Mouse (Mus musculus) MEL (cell line): ENCODE measurements around the gene Dmp1. TPM values are rescaled to one million over a fixed set of nuclear protein-coding genes. Genes with fewer than 3 reads are reported as not detected.
A peak's percentile ranks its signal among the peaks of the same experiment; 100 is the strongest.

ENCODE experiments used
- DNase-seq: peaks from one replicate; pipeline ENCODE4 v3.0.0; 2011; ENCODE audit warnings: low read depth, low spot score
- H3K27ac ChIP-seq: 2 replicates; pipeline ENCODE4 v1.5.1; 2012; ENCODE audit warnings: low read depth, mild to moderate bottlenecking, control low read depth, low read length, moderate library complexity; ENCODE audit not compliant: control insufficient read depth
- H3K27me3 ChIP-seq, 2 experiments: fragments of 150-350 bp in 1 of 2; sonication (generic) in 1 of 2; 2 replicates each; pipeline ENCODE4 v1.6.1; 2012; ENCODE audit warnings: low read length in 2 of 2, mild to moderate bottlenecking in 2 of 2, improper control_type of control experiment in 1 of 2, moderate library complexity in 1 of 2; ENCODE audit not compliant: insufficient read depth in 2 of 2, control insufficient read depth in 1 of 2
- H3K36me3 ChIP-seq, 2 experiments: 2 replicates each; pipeline ENCODE4 v1.6.1; 2012 to 2014; ENCODE audit warnings: low read length in 2 of 2, improper control_type of control experiment in 1 of 2, inconsistent platforms in 1 of 2, mild to moderate bottlenecking in 1 of 2; ENCODE audit not compliant: insufficient read depth in 2 of 2, control insufficient read depth in 1 of 2
- H3K4me1 ChIP-seq, 2 experiments: fragments of 150-350 bp in 1 of 2; sonication (generic) in 1 of 2; 2 replicates each; pipeline ENCODE4 v1.6.1; 2012; ENCODE audit warnings: low read length in 2 of 2, improper control_type of control experiment in 1 of 2, mild to moderate bottlenecking in 1 of 2; ENCODE audit not compliant: insufficient read depth in 2 of 2, control insufficient read depth in 1 of 2
- H3K4me3 ChIP-seq, 2 experiments: fragments of 150-350 bp in 1 of 2; sonication (generic) in 1 of 2; 2 replicates each; pipeline ENCODE4 v1.5.1; 2012; ENCODE audit warnings: low read depth in 2 of 2, low read length in 2 of 2, mild to moderate bottlenecking in 2 of 2, moderate library complexity in 2 of 2, control low read depth in 1 of 2, improper control_type of control experiment in 1 of 2; ENCODE audit not compliant: control insufficient read depth in 1 of 2, insufficient read depth in 1 of 2
- H3K79me2 ChIP-seq: 2 replicates; pipeline ENCODE4 v1.6.1; 2012; ENCODE audit warnings: mild to moderate bottlenecking, low read length, moderate library complexity; ENCODE audit not compliant: control insufficient read depth, poor library complexity, insufficient read depth
- H3K9ac ChIP-seq: 2 replicates; pipeline ENCODE4 v1.6.1; 2012; ENCODE audit warnings: low read depth, mild to moderate bottlenecking, control low read depth, low read length, moderate library complexity; ENCODE audit not compliant: control insufficient read depth, poor library complexity, severe bottlenecking
- H3K9me3 ChIP-seq: fragments of 150-350 bp; sonication (generic); replicated peaks from 2 replicates; pipeline ENCODE4 v1.6.1; 2012; ENCODE audit warnings: mild to moderate bottlenecking, low read length, improper control_type of control experiment, moderate library complexity; ENCODE audit not compliant: insufficient read depth
- BHLHE40 ChIP-seq: IDR thresholded peaks from 2 replicates; pipeline ENCODE4 v1.6.1; 2012; ENCODE audit warnings: low read depth, mild to moderate bottlenecking, inconsistent platforms, low read length, improper control_type of control experiment, borderline replicate concordance
- CTCF ChIP-seq, 3 experiments: IDR thresholded peaks in 2 of 3; conservative IDR thresholded peaks in 1 of 3; 2 replicates each; pipeline ENCODE4 v1.5.1; 2011 to 2012; ENCODE audit warnings: low read length in 3 of 3, low read depth in 2 of 3, mild to moderate bottlenecking in 2 of 3, improper control_type of control experiment in 1 of 3, inconsistent platforms in 1 of 3, mixed read lengths in 1 of 3, moderate library complexity in 1 of 3; ENCODE audit not compliant: control insufficient read depth in 1 of 3, insufficient read depth in 1 of 3, poor library complexity in 1 of 3, severe bottlenecking in 1 of 3
- E2F4 ChIP-seq: IDR thresholded peaks from 2 replicates; pipeline ENCODE4 v1.6.1; 2011; ENCODE audit warnings: low read depth, low read length, improper control_type of control experiment, borderline replicate concordance
- GABPA ChIP-seq: IDR thresholded peaks from 2 replicates; pipeline ENCODE4 v1.6.1; 2012; ENCODE audit warnings: low read depth, mild to moderate bottlenecking, inconsistent platforms, low read length, improper control_type of control experiment, moderate library complexity
- GATA1 ChIP-seq: IDR thresholded peaks from 2 replicates; pipeline ENCODE4 v1.6.1; 2011; ENCODE audit warnings: low read depth, low read length, improper control_type of control experiment
- HCFC1 ChIP-seq: IDR thresholded peaks from 2 replicates; pipeline ENCODE4 v1.6.1; 2012; ENCODE audit warnings: low read depth, mild to moderate bottlenecking, inconsistent platforms, low read length, improper control_type of control experiment, moderate library complexity
- KAT2A ChIP-seq: conservative IDR thresholded peaks from 2 replicates; pipeline ENCODE4 v1.6.1; 2012; ENCODE audit warnings: low read depth, low read length, improper control_type of control experiment, inconsistent platforms
- MYB ChIP-seq: IDR thresholded peaks from 2 replicates; pipeline ENCODE4 v1.6.1; 2011; ENCODE audit warnings: mild to moderate bottlenecking, low read depth, low read length, improper control_type of control experiment
- POLR2AphosphoS5 ChIP-seq: IDR thresholded peaks from 2 replicates; pipeline ENCODE4 v1.6.1; 2012; ENCODE audit warnings: low read depth, borderline replicate concordance, mild to moderate bottlenecking, inconsistent platforms, low read length, moderate library complexity, mixed read lengths
- RAD21 ChIP-seq: IDR thresholded peaks from 2 replicates; pipeline ENCODE4 v1.6.1; 2011; ENCODE audit warnings: mild to moderate bottlenecking, low read depth, low read length, improper control_type of control experiment
- RCOR1 ChIP-seq: IDR thresholded peaks from 2 replicates; pipeline ENCODE4 v1.6.1; 2012; ENCODE audit warnings: low read depth, mild to moderate bottlenecking, inconsistent platforms, low read length, improper control_type of control experiment
- SIN3A ChIP-seq: IDR thresholded peaks from 2 replicates; pipeline ENCODE4 v1.6.1; 2012; ENCODE audit warnings: low read length, improper control_type of control experiment, inconsistent platforms
- SMC3 ChIP-seq: IDR thresholded peaks from 2 replicates; pipeline ENCODE4 v1.6.1; 2011; ENCODE audit warnings: low read depth, low read length, improper control_type of control experiment
- TAL1 ChIP-seq: IDR thresholded peaks from 2 replicates; pipeline ENCODE4 v1.6.1; 2012; ENCODE audit warnings: mild to moderate bottlenecking, inconsistent platforms, low read length, moderate library complexity, mixed read lengths
- USF2 ChIP-seq, 2 experiments: IDR thresholded peaks; 2 replicates each; pipeline ENCODE4 v1.6.1; 2011 to 2012; ENCODE audit warnings: improper control_type of control experiment in 2 of 2, low read length in 2 of 2, borderline replicate concordance in 1 of 2, inconsistent platforms in 1 of 2, low read depth in 1 of 2, mild to moderate bottlenecking in 1 of 2; ENCODE audit not compliant: insufficient read depth in 1 of 2
- ZC3H11A ChIP-seq: IDR thresholded peaks from 2 replicates; pipeline ENCODE4 v1.6.1; 2012; ENCODE audit warnings: low read depth, mild to moderate bottlenecking, inconsistent platforms, low read length, improper control_type of control experiment
- ZKSCAN1 ChIP-seq: IDR thresholded peaks from 2 replicates; pipeline ENCODE4 v1.6.1; 2012; ENCODE audit warnings: low read depth, mild to moderate bottlenecking, inconsistent platforms, low read length, improper control_type of control experiment, moderate library complexity
- ZNF384 ChIP-seq: IDR thresholded peaks from 2 replicates; pipeline ENCODE4 v1.6.1; 2012; ENCODE audit warnings: low read depth, mild to moderate bottlenecking, inconsistent platforms, low read length, improper control_type of control experiment
- polyA plus RNA-seq, 2 experiments: library from polyadenylated mRNA; stranded (reverse) in 1 of 2; unstranded in 1 of 2; fragments of >175 nt in 1 of 2; fragments of >200 nt in 1 of 2; gene quantifications; 2 replicates each; pipeline versions ENCODE4 v1.2.1 to v1.2.4; 2012; ENCODE audit warnings: low replicate concordance in 2 of 2, low read depth in 1 of 2; ENCODE audit not compliant: insufficient read length in 2 of 2, insufficient read depth in 1 of 2, missing spikeins in 1 of 2
- total RNA-seq: library from RNA; depleted of rRNA; stranded (reverse); fragments of 300-350 nt; gene quantifications from 2 replicates; pipeline ENCODE4 v1.2.3, GENCODE M21; 2012

The Dmp1 gene
- total and polyA plus RNA-seq, 3 experiments = not detected

GRCm38 (mm10) chr5:104212531-104212930 is 10.1 kb downstream of the Dmp1 start:
- H3K79me2 ChIP-seq = no peaks in the 10 kb centered on the region
- H3K9me3 ChIP-seq = no peaks in the 10 kb centered on the region
- no peaks in the 10 kb centered on the region for H3K4me1 ChIP-seq
- H3K36me3 ChIP-seq = no peaks in the 10 kb centered on the region
- no peak for TF ChIP-seq USF2 (IDR thresholded peaks at IDR 0.05; ENCODE audit: borderline replicate concordance in 1 of 2, insufficient read depth in 1 of 2, low read depth in 1 of 2, low read length in 2 of 2)
- TF ChIP-seq E2F4 = no peak
- TF ChIP-seq KAT2A = no peak
- no peak for TF ChIP-seq ZNF384
- H3K27me3 ChIP-seq = no peaks in the 10 kb centered on the region
- no peak for DNase-seq
- H3K4me3 ChIP-seq = no peak overlapping the region
- H3K27ac ChIP-seq = no peak overlapping the region
- no peak overlapping the region for H3K9ac ChIP-seq

- Histone ChIP-seq H3K4me1 (no peaks in the 10 kb centered on the region), H3K9ac (no peak overlapping the region), H3K27me3 (no peaks in the 10 kb centered on the region; a peak in 1 of 4 replicates), H3K36me3 (no peaks in the 10 kb centered on the region)
- TF ChIP-seq MYB (no peak), GATA1 (no peak), SIN3A (no peak), ZC3H11A (peak; percentile 33; the same call in 1 of the 2 replicates), POLR2AphosphoS5 (no peak), USF2 (IDR thresholded peaks at IDR 0.05; ENCODE audit: borderline replicate concordance in 1 of 2, insufficient read depth in 1 of 2, low read depth in 1 of 2, low read length in 2 of 2) (no peak), ZKSCAN1 (no peak), RCOR1 (no peak), TAL1 (no peak), GABPA (no peak), CTCF (IDR thresholded peaks at IDR 0.05 in 2 of 3, conservative IDR thresholded peaks at IDR 0.05 in 1 of 3; ENCODE audit: control insufficient read depth in 1 of 3, insufficient read depth in 1 of 3, low read depth in 2 of 3, low read length in 3 of 3, poor library complexity in 1 of 3, severe bottlenecking in 1 of 3) (peak; percentile 42 to 56 (median 54)), SMC3 (peak; percentile 49), RAD21 (peak; percentile 64), HCFC1 (no peak), BHLHE40 (no peak)
- TF ChIP-seq, all 39 proteins: peak for 4
- peak; percentile 9 for DNase-seq
- Histone ChIP-seq H3K79me2 (no peaks in the 10 kb centered on the region), H3K9me3 (no peaks in the 10 kb centered on the region), H3K27ac (no peak overlapping the region), H3K4me3 (no peak overlapping the region)
These were observed 16.5 kb downstream of the Dmp1 start for GRCm38 (mm10) chr5:104218926-104219325.
